Mouse (Mus musculus) left cerebral cortex, adult 6 months (tissue): ENCODE results near the gene Dcaf1. TPM values are rescaled to one million over a fixed set of nuclear protein-coding genes. Genes with fewer than 3 reads are reported as not detected.

Source experiments
- long read RNA-seq, 2 experiments: library from polyadenylated mRNA; unstranded; transcript quantifications; one replicate each; pipeline ENCODE4 v2.0.0; 2019 to 2020
- polyA plus RNA-seq: library from polyadenylated mRNA; unstranded; fragments of <200 nt; fragmentation: Nextera tagmentation; gene quantifications from 2 replicates; pipeline ENCODE4 v1.2.3, GENCODE M21; 2021

The Dcaf1 gene
- 5.5 and 6.5 TPM in 2 replicates for polyA plus RNA-seq
- long read RNA-seq, experiment 1, partial matches to known transcripts, result 15 of 45 reads
- long read RNA-seq, experiment 1, other reads (novel, unspliced or antisense), result 30 of 45 reads
- long read RNA-seq, experiment 2, partial matches to known transcripts, result 1 of 4 reads
- long read RNA-seq, experiment 2, other reads (novel, unspliced or antisense), result 3 of 4 reads

GRCm38 (mm10) chr9:106821618-106822380, at the start of gene Dcaf1:
Dcaf1 (plus strand) TSS chr9:106821874.

GRCm38 (mm10) chr9:106788812-106789321, 32.8 kb upstream of the Dcaf1 start, which contains the start of gene Rad54l2:
Rad54l2 (minus strand) TSS chr9:106789194.

GRCm38 (mm10) chr9:106886828-106887702, 65.4 kb downstream of the Dcaf1 start, which contains the start of gene Rbm15b:
Rbm15b (minus strand) TSS chr9:106887428.

GRCm38 (mm10) chr9:106891829-106892551, 70.3 kb downstream of the Dcaf1 start, which contains the start of gene Manf:
Manf (minus strand) TSS chr9:106891979.

Other genes with a start within 250 kb of the Dcaf1 start
- gene Iqcf6, start 195.3 kb upstream of the Dcaf1 start, polyA plus RNA-seq, result not detected in 2 replicates
- gene Grm2, start 165.8 kb upstream of the Dcaf1 start, polyA plus RNA-seq, result 24.4 and 25.1 TPM in 2 replicates
- gene Tex264, start 135.9 kb upstream of the Dcaf1 start, polyA plus RNA-seq, result 115 and 122 TPM in 2 replicates
- gene Rad54l2, start 32.7 kb upstream of the Dcaf1 start, polyA plus RNA-seq, result 1.5 and 1.8 TPM in 2 replicates
- gene Rbm15b, start 65.6 kb downstream of the Dcaf1 start, polyA plus RNA-seq, result 4.7 and 5.2 TPM in 2 replicates
- gene Manf, start 70.1 kb downstream of the Dcaf1 start, polyA plus RNA-seq, result 74.4 and 78.0 TPM in 2 replicates